ENCODE assay signal across 10 mouse cellular contexts in the genomic region with DNA sequence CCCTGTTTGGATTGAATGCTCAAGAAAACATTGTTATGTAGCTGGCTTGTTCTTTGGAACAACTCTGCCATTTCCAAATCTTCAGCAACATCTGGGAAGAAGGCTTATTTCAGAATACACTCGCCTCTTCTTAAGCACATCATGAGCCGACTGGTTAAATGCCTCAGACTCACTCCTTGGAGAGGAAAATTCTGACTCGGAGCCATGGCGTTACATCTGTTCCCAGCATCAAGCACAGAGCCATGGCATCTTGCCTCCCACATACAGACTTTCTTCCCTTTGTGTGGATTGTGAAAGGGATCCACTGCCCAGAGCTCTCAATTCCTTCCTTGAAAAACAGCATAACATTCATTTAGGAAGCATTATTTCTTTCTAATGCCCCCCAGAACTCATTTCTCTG.
A peak's percentile ranks its signal among the peaks of the same experiment; 100 is the strongest.
DNase-seq lines count a peak whose midpoint lies in the region; ATAC-seq and TF ChIP-seq lines count a peak whose summit lies in the region.
"Had no signal": no experiment of that assay in that cellular context is flagged by ENCODE, and none has a peak within 500 bp of the region (broad histone marks: within the 10 kb centered on the region; RNA-seq: fewer than 3 reads in every experiment).

No protein-coding gene starts in this region.

- no peak for ATAC-seq in lung, postnatal 0 days
- ATAC-seq in cerebellum, adult (ENCODE audit: insufficient number of reproducible peaks, low FRiP score, low TSS enrichment): no peak

- H3K4me2 ChIP-seq in lung, postnatal 0 days (replicated peaks; ENCODE audit: low read depth, low read length): no peak overlapping the region

- no peak for TF ChIP-seq EP300 in lung, postnatal 0 days (IDR thresholded peaks at IDR 0.05)

- no peaks in the 10 kb centered on the region for H3K36me3 ChIP-seq in lung, postnatal 0 days (ENCODE audit: insufficient read depth, low read length)

- no peaks in the 10 kb centered on the region for H3K4me1 ChIP-seq in lung, postnatal 0 days (ENCODE audit: insufficient read depth, low read depth, low read length)
- H3K4me1 ChIP-seq in lung, adult 2 months (ENCODE audit: control insufficient read depth, insufficient read depth, low read length): no peaks in the 10 kb centered on the region

- TF ChIP-seq CTCF in lung, postnatal 0 days (IDR thresholded peaks at IDR 0.05): no peak
- TF ChIP-seq CTCF in lung, adult 2 months (IDR thresholded peaks at IDR 0.05; ENCODE audit: insufficient read depth, low read length): no peak

- no peaks in the 10 kb centered on the region for H3K9me3 ChIP-seq in lung, postnatal 0 days (ENCODE audit: low read length)

- peak; percentile 6 for DNase-seq in lung, postnatal 0 days (ENCODE audit: low spot score)
- no peak for DNase-seq in lung, adult 2 months
- peak; percentile 31 to 69 for DNase-seq in gastrocnemius, postnatal 36 days
- DNase-seq in left cerebral cortex, adult 11 months (ENCODE audit: low spot score): peak; percentile 62
- peak; percentile 57 to 68 for DNase-seq in right cerebral cortex, postnatal 36 days (ENCODE audit: low spot score in 2 of 2)
- no peak for DNase-seq in kidney, postnatal 4 days
- DNase-seq in ovary, adult 18-20 months (ENCODE audit: low spot score): no peak
- DNase-seq: kidney, adult 18-20 months; thymus, postnatal 25 days had no signal

- 62% methylated on average over 4 of the region's 4 CpGs for WGBS in lung, postnatal 0 days
- WGBS in lung, adult 2 months: 76% methylated on average over 4 of the region's 4 CpGs

- H3K4me3 ChIP-seq in lung, postnatal 0 days (ENCODE audit: low read depth, low read length): no peak overlapping the region
- no peak overlapping the region for H3K4me3 ChIP-seq in lung, adult 2 months (replicated peaks; ENCODE audit: extremely low read depth, low read depth, low read length)

- H3K27me3 ChIP-seq in lung, postnatal 0 days (replicated peaks; ENCODE audit: insufficient read depth, low read length): no peaks in the 10 kb centered on the region

- no peak overlapping the region for H3K27ac ChIP-seq in lung, postnatal 0 days (ENCODE audit: low read length)

- TF ChIP-seq POLR2A in lung, adult 2 months (IDR thresholded peaks at IDR 0.05; ENCODE audit: borderline replicate concordance, extremely low read depth, low read depth, low read length): no peak

- no peak overlapping the region for H3K9ac ChIP-seq in lung, postnatal 0 days (replicated peaks; ENCODE audit: low read depth)

- intact Hi-C loops in gastrocnemius, postnatal 36 days (cut with DNase I): no loop called here

Comparison
In these comparisons a context has a peak if more than half of its experiments do, and no peak if none do; other contexts are left out.
1. DNase-seq: peak in lung, postnatal 0 days (single experiment), gastrocnemius, postnatal 36 days (2 of 2), left cerebral cortex, adult 11 months (single experiment) and right cerebral cortex, postnatal 36 days (2 of 2); none in lung, adult 2 months (single experiment), kidney, postnatal 4 days (0 of 2) and ovary, adult 18-20 months (single experiment).